Mouse (Mus musculus) limb, embryonic 11.5 days (tissue): Measurements from ENCODE around the gene Adamts7. TPM values are rescaled to one million over a fixed set of nuclear protein-coding genes. Genes with fewer than 3 reads are reported as not detected.

Experiments used
- ATAC-seq: fragments of 200-750 bp; cut with Nextera tagmentation; 2 replicates; pipeline ENCODE4 v1.8.0; 2017; ENCODE audit warnings: low read depth; ENCODE audit not compliant: insufficient number of reproducible peaks, low FRiP score, low TSS enrichment
- DNase-seq: peaks from one replicate; pipeline ENCODE4 v3.0.0-alpha.2; 2015; ENCODE audit warnings: low spot score
- H3K27ac ChIP-seq: fragments of 300-500 bp; sonication (generic); replicated peaks from 2 replicates; pipeline ENCODE4 v1.5.1; 2014; ENCODE audit warnings: low read depth, mild to moderate bottlenecking, low read length
- H3K27me3 ChIP-seq: fragments of 300-500 bp; sonication (generic); 2 replicates; pipeline ENCODE4 v1.6.1; 2014; ENCODE audit warnings: mild to moderate bottlenecking, low read length, mixed read lengths; ENCODE audit not compliant: control insufficient read depth, insufficient read depth
- H3K36me3 ChIP-seq: fragments of 300-500 bp; sonication (generic); 2 replicates; pipeline ENCODE4 v1.6.1; 2014; ENCODE audit warnings: mild to moderate bottlenecking, low read length, moderate library complexity, mixed read lengths; ENCODE audit not compliant: control insufficient read depth, insufficient read depth
- H3K4me1 ChIP-seq: fragments of 300-500 bp; sonication (generic); 2 replicates; pipeline ENCODE4 v1.6.1; 2014; ENCODE audit warnings: low read length, mixed read lengths; ENCODE audit not compliant: control insufficient read depth, insufficient read depth
- H3K4me2 ChIP-seq: fragments of 300-500 bp; sonication (generic); 2 replicates; pipeline ENCODE4 v1.6.1; 2014; ENCODE audit warnings: low read depth, mild to moderate bottlenecking, moderate library complexity; ENCODE audit not compliant: severe bottlenecking
- H3K4me3 ChIP-seq: fragments of 300-500 bp; sonication (generic); 2 replicates; pipeline ENCODE4 v1.5.1; 2014; ENCODE audit warnings: low read depth, low read length
- H3K9ac ChIP-seq: fragments of 300-500 bp; sonication (generic); 2 replicates; pipeline ENCODE4 v1.6.1; 2014; ENCODE audit warnings: mild to moderate bottlenecking, low read length
- H3K9me3 ChIP-seq: fragments of 300-500 bp; sonication (generic); 2 replicates; pipeline ENCODE4 v1.6.1; 2016; ENCODE audit warnings: low read length; ENCODE audit not compliant: control insufficient read depth
- WGBS: fragments of 180-500 bp; shearing (Covaris S2); extraction: QIAGEN DNeasy Blood & Tissue Kit; methylation state at CpG from one replicate; pipeline ENCODE4 v1.1.7; 2014; 5-methylcytosine and 5-hydroxymethylcytosine counted together
- polyA plus RNA-seq: library from polyadenylated mRNA; unstranded; fragments of >200 nt; fragmentation: Nextera tagmentation; extraction: Ambion mirVana; gene quantifications from 2 replicates; pipeline ENCODE4 v1.2.1, GENCODE M21; 2014

The Adamts7 gene
- polyA plus RNA-seq, 1 experiment from 2014 or later = 12.7 TPM

DNA sequence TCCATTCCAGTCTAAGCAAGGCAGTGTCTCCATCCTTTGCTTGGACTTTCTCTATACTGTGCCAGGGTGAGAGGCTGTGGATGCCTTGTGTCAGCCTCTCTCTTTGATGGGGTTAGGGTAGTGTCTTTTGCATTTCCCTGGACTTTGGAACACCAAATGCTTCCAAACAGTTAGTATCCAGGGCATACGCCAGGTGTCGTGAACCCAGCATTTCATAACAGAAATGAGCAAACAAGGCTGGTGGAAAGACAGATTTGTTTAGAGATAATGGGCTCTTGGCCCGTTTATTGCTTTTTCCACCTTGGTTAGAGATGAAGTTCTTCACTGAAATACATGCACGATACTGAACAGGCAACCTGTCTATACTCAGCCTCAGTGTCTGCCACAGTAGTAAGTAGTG lies 2.7 kb downstream of the Adamts7 start:
- H3K27me3 ChIP-seq = no peaks in the 10 kb centered on the region
- H3K4me1 ChIP-seq = peaks cover 4% of the 10 kb centered on the region; the same call in 1 of the 2 replicates
- no peak for ATAC-seq
- H3K4me2 ChIP-seq = no peak overlapping the region
- no peaks in the 10 kb centered on the region for H3K9me3 ChIP-seq
- no peak overlapping the region for H3K27ac ChIP-seq
- H3K4me3 ChIP-seq = no peak overlapping the region
- H3K36me3 ChIP-seq = no peaks in the 10 kb centered on the region
- no peak for DNase-seq
- 92% methylated on average over 4 of the region's 4 CpGs for whole genome bisulfite sequencing
- no peak overlapping the region for H3K9ac ChIP-seq

- no peak overlapping the region for H3K4me2 ChIP-seq
- no peaks in the 10 kb centered on the region for H3K27me3 ChIP-seq
- H3K4me1 ChIP-seq = peaks cover 4% of the 10 kb centered on the region; the same call in 1 of the 2 replicates
- no peak overlapping the region for H3K9ac ChIP-seq
- H3K9me3 ChIP-seq = no peaks in the 10 kb centered on the region
- no peak overlapping the region for H3K4me3 ChIP-seq
- no peaks in the 10 kb centered on the region for H3K36me3 ChIP-seq
- ATAC-seq (no peak), DNase-seq (no peak)
- no peak overlapping the region for H3K27ac ChIP-seq
- 82% methylated on average over 5 of the region's 5 CpGs for WGBS
Observed at GRCm38 (mm10) chr9:90166615-90167014, 3.7 kb downstream of the Adamts7 start.

DNA sequence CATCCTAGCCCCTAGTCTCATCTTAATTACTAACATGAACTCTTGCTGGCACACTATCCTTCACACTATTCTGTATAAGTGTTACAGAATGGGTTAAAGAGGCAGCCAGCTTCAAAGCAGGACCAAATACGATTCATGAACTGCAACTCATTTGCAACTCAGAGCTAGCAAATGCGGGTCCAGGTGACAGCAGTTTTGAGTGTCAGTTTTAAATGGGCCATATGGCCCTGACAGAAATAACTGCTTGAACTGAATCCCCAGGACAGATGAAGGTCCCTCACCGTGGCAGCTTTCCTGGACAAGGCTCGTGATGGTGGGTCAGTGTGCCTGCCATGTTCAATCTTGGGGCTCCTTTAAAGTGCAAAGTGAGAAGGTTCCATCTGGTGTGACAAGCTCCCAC lies 7.1 kb downstream of the Adamts7 start:
- Histone ChIP-seq H3K9ac (no peak overlapping the region), H3K27ac (no peak overlapping the region), H3K4me2 (no peak overlapping the region), H3K9me3 (no peaks in the 10 kb centered on the region), H3K36me3 (no peaks in the 10 kb centered on the region), H3K27me3 (no peaks in the 10 kb centered on the region), H3K4me1 (no peaks in the 10 kb centered on the region), H3K4me3 (no peak overlapping the region)
- ATAC-seq (no peak), DNase-seq (no peak)
- whole genome bisulfite sequencing = 60% methylated on average over 4 of the region's 4 CpGs

GRCm38 (mm10) chr9:90171421-90171820 lies 8.6 kb downstream of the Adamts7 start:
- WGBS = 96% methylated on average over 19 of the region's 19 CpGs
- no peaks in the 10 kb centered on the region for H3K9me3 ChIP-seq
- no peaks in the 10 kb centered on the region for H3K27me3 ChIP-seq
- no peak overlapping the region for H3K27ac ChIP-seq
- H3K4me2 ChIP-seq = no peak overlapping the region
- H3K36me3 ChIP-seq = no peaks in the 10 kb centered on the region
- no peak for DNase-seq
- ATAC-seq = no peak
- no peak overlapping the region for H3K9ac ChIP-seq
- no peaks in the 10 kb centered on the region for H3K4me1 ChIP-seq
- H3K4me3 ChIP-seq = no peak overlapping the region

- WGBS = 76% methylated on average over 8 of the region's 8 CpGs
- no peaks in the 10 kb centered on the region for H3K4me1 ChIP-seq
- no peak overlapping the region for H3K4me3 ChIP-seq
- H3K36me3 ChIP-seq = no peaks in the 10 kb centered on the region
- no peak overlapping the region for H3K9ac ChIP-seq
- no peak overlapping the region for H3K27ac ChIP-seq
- H3K27me3 ChIP-seq = no peaks in the 10 kb centered on the region
- no peaks in the 10 kb centered on the region for H3K9me3 ChIP-seq
- ATAC-seq (no peak), DNase-seq (no peak)
- no peak overlapping the region for H3K4me2 ChIP-seq
Observed at GRCm38 (mm10) chr9:90172528-90173321, 9.9 kb downstream of the Adamts7 start.

DNA sequence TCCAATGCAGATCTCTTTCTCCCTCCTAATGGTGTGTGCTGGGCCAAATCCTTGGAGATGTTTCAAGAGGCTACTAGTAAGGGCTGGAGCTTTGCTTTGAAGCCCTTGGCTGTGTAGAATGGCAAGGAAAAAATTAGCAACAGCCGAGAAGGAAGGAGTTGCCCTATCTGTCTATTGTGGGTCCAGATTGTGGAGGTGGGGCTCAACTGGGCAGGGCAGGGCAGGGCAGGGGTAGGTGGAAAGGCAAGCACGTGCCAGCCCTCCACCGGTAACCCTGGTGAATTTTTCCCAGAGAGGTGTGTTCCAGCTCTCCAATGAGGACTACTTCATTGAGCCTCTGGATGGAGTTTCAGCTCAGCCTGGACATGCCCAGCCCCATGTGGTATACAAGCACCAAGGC lies 10.5 kb downstream of the Adamts7 start:
- Histone ChIP-seq H3K9ac (no peak overlapping the region), H3K4me1 (no peaks in the 10 kb centered on the region), H3K27me3 (no peaks in the 10 kb centered on the region), H3K36me3 (no peaks in the 10 kb centered on the region), H3K4me2 (no peak overlapping the region), H3K4me3 (no peak overlapping the region), H3K27ac (no peak overlapping the region), H3K9me3 (no peaks in the 10 kb centered on the region)
- DNase-seq = no peak
- WGBS = 86% methylated on average over 3 of the region's 3 CpGs
- ATAC-seq = no peak

DNA sequence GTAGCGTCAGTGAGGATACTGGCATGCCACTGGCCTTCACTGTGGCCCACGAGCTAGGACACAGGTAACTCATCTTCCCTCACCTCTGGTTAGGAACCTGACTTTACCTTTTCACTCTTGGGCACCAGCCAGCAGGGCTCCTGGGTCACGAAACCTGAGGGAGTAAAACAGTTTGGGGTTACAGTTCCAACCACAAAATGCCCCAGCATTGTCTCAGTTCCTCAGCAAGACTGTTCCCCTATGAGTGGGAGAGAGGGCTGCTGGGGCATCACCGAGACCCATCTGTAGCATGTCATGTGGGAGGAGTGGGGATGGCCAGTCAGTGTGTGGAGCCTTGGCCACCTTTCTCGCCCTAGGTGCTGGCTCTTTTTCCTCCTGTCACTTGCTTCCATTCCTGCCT lies 16.5 kb downstream of the Adamts7 start:
- H3K4me1 ChIP-seq = no peaks in the 10 kb centered on the region
- DNase-seq (no peak), ATAC-seq (no peak)
- H3K27ac ChIP-seq = no peak overlapping the region
- no peak overlapping the region for H3K4me3 ChIP-seq
- no peak overlapping the region for H3K9ac ChIP-seq
- no peak overlapping the region for H3K4me2 ChIP-seq
- 85% methylated on average over 5 of the region's 5 CpGs for WGBS
- no peaks in the 10 kb centered on the region for H3K9me3 ChIP-seq
- no peaks in the 10 kb centered on the region for H3K27me3 ChIP-seq
- H3K36me3 ChIP-seq = no peaks in the 10 kb centered on the region

DNA sequence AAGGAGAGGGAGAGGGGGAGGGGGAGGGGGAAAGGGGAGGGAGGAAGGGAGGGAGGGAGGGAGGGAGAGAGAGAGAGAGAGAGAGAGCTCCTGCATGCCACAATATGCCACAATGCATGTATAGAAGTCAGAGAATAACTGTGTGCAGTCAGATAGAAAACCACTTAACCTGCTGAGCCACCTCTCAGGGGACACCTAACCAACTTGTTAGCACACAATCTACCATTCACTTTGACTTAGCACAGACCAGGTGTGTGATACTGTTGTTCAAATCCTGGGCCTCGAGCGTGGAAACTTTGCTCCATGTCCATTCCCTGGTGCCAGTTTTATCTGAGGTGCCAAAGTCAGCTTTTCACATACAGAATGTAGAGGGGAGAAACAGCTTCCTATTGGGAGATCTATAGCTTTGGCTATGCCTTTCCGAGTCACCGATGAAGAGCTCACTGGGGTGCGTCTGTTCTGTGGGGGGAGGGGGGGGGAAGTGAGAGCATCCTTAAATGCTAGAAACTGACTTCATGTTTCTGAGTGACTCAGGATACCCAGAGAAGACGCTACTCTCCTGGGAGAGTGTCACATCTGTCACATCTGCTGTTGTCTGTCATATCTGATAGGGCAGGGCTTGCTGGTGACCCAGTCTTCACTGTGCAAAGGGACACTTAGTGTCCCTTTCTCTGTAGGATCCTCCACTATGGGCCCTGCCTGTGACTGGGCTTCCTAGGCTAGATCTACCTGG lies 19.0 kb downstream of the Adamts7 start:
- no peaks in the 10 kb centered on the region for H3K9me3 ChIP-seq
- H3K27ac ChIP-seq = no peak overlapping the region
- no peak overlapping the region for H3K4me2 ChIP-seq
- no peaks in the 10 kb centered on the region for H3K4me1 ChIP-seq
- H3K9ac ChIP-seq = no peak overlapping the region
- no peak for ATAC-seq
- DNase-seq = no peak
- no peaks in the 10 kb centered on the region for H3K27me3 ChIP-seq
- no peaks in the 10 kb centered on the region; the same call in 1 of the 2 replicates for H3K36me3 ChIP-seq
- WGBS = 92% methylated on average over 6 of the region's 6 CpGs
- no peak overlapping the region for H3K4me3 ChIP-seq
